Mouse (Mus musculus) limb, embryonic 10.5 days (tissue): ENCODE measurements at regions not wholly inside any gene's neighbourhood (a gene's known extent, or its start where the extent isn't known, plus 50 kb on each side); places are given as distances from the start of the nearest gene placed in this dataset.
A peak's percentile ranks its signal among the peaks of the same experiment; 100 is the strongest.

Experiments
- DNase-seq: peaks from one replicate; pipeline ENCODE4 v3.0.0-alpha.2; 2017; ENCODE audit warnings: low spot score
- H3K27ac ChIP-seq: fragments of 300-500 bp; sonication (generic); 2 replicates; pipeline ENCODE4 v1.5.1; 2016; ENCODE audit warnings: mild to moderate bottlenecking
- H3K27me3 ChIP-seq: fragments of 300-500 bp; sonication (generic); 2 replicates; pipeline ENCODE4 v1.6.1; 2016; ENCODE audit warnings: low read depth, mild to moderate bottlenecking; ENCODE audit not compliant: poor library complexity, severe bottlenecking
- H3K36me3 ChIP-seq: fragments of 300-500 bp; sonication (generic); 2 replicates; pipeline ENCODE4 v1.6.1; 2016; ENCODE audit warnings: mild to moderate bottlenecking, moderate library complexity
- H3K4me1 ChIP-seq: fragments of 300-500 bp; sonication (generic); 2 replicates; pipeline ENCODE4 v1.6.1; 2016
- H3K4me3 ChIP-seq: fragments of 300-500 bp; sonication (generic); 2 replicates; pipeline ENCODE4 v1.5.1; 2016; ENCODE audit warnings: mild to moderate bottlenecking, moderate library complexity
- H3K9me3 ChIP-seq: fragments of 300-500 bp; sonication (generic); replicated peaks from 2 replicates; pipeline ENCODE4 v1.6.1; 2016; ENCODE audit warnings: mild to moderate bottlenecking
- WGBS: fragments of 180-500 bp; shearing (Covaris S2); methylation state at CpG from one replicate; pipeline ENCODE4 v1.1.7; 2016; 5-methylcytosine and 5-hydroxymethylcytosine counted together

DNA sequence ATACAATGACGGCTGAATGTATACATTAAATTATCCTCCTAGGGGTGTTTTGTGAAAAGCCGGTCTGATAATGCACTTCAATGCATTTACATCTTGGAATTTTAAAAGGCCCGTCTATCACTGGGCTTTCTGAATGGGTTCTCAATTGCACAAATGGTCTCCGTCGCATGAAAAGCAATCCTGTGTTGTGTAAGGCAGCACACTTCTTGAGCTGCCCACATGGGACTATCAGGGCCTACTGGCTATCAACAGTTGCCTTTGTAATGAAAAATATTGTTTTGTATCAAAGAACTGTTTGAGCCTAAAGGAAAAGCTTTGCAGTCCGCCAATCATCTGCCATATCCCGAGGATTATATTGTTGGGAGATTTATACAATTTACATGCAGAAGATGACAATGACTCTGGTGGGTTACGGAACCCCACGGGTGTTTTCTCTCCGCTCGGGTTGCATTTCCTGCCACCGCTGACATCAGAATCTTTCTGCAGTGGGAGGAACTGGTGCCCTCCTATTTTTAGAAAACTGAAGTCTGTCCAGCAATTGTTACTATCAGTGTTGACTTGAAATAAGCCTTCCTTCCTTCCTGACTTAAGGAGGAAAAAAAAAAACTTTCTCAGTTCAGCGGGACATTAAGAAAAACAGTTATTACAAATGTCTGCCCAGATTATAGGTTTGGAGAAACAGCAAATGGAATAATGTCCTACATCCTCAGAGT, 118.7 kb downstream of the Tmem26 start:
- H3K9me3 ChIP-seq, result no peaks in the 10 kb centered on the region
- H3K4me1 ChIP-seq, result no peaks in the 10 kb centered on the region
- no peaks in the 10 kb centered on the region for H3K36me3 ChIP-seq
- H3K4me3 ChIP-seq, result no peak overlapping the region
- H3K27ac ChIP-seq, result no peak overlapping the region
- WGBS, result 87% methylated on average over 13 of the region's 13 CpGs
- no peaks in the 10 kb centered on the region for H3K27me3 ChIP-seq
- no peak for DNase-seq

DNA sequence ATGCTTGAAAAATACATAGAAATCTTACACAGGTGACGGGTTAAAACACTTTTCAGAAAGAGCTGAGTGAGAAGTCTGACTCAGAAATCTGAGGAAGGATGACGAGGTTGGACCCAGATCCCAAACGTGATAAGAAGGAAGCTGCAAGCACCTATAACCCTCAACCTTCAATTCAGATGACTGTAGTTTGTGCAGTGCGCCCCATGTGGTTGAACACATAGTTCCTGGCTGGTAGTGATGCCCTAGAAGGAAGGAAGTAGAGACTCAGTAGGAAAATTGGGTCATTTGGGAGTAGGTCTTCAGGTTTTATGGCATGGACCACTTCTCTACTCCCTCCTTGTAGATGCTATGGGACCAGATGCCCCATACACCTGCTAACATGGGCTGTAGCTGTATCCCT, 120.6 kb downstream of the Tmem26 start:
- 77% methylated on average over 4 of the region's 4 CpGs for WGBS
- DNase-seq, result no peak

GRCm38 (mm10) chr10:68844596-68844995, 121.2 kb downstream of the Tmem26 start:
- Histone ChIP-seq H3K9me3 (no peaks in the 10 kb centered on the region), H3K27me3 (no peaks in the 10 kb centered on the region), H3K4me1 (no peaks in the 10 kb centered on the region), H3K27ac (no peak overlapping the region), H3K4me3 (no peak overlapping the region), H3K36me3 (no peaks in the 10 kb centered on the region)
- DNase-seq, result no peak
- 93% methylated on average over 8 of the region's 8 CpGs for WGBS

More for the DNA sequence above, 120.6 kb downstream of the Tmem26 start:
- no peak overlapping the region for H3K4me3 ChIP-seq
- no peaks in the 10 kb centered on the region for H3K9me3 ChIP-seq
- H3K36me3 ChIP-seq, result no peaks in the 10 kb centered on the region
- no peaks in the 10 kb centered on the region for H3K27me3 ChIP-seq
- H3K4me1 ChIP-seq, result no peaks in the 10 kb centered on the region
- H3K27ac ChIP-seq, result no peak overlapping the region

- Histone ChIP-seq H3K27ac (no peak overlapping the region), H3K4me3 (no peak overlapping the region), H3K36me3 (no peaks in the 10 kb centered on the region), H3K27me3 (no peaks in the 10 kb centered on the region), H3K9me3 (no peaks in the 10 kb centered on the region), H3K4me1 (peaks cover 7% of the 10 kb centered on the region)
- 90% methylated on average over 3 of the region's 3 CpGs for WGBS
- no peak for DNase-seq
Measured at GRCm38 (mm10) chr10:68851153-68851552, 127.7 kb downstream of the Tmem26 start.

DNA sequence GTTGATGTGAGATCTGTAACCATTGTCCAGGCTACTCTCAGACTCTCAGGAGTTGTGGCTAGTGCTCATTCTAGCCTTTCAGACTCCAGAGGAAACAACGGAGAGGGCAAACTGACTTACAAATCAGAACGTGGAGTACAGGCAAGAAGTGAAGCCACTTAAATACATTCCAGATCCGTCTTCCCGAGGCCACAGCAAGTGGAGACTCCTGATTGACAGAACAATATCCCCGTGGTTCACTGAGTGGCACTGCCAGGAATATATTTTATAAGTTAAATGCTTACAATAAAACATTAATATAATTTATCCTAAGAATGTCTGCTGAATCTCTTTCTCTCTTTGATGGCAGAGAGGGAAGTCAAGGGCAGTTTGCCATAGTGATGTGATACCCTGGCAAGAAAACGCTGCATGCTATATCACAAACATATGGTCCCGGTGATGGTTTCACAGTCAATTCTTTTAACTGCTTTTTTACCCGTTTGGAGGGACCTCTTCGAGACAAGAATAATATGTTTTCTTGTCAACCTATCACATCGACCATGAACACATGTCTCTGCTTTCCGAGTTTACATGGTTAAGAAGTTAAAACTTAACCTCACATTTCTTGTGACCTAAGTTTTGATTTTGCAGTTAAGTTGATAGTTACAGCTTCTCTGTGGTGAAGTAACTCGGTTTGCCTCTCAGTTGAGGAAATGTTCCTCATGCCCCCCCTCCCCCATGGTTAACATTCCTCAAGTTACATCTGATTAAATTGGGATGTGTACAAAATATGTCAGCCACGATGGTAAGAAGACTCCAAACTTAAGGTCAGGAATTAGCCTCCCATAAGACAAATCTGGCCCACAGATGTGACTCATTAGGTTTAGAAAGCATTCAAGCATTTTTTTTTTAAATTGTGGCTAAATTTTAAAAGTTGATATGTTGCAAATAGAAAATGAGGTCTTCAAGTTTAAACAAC, 132.8 kb downstream of the Tmem26 start:
- H3K4me1 ChIP-seq, result peaks cover 17% of the 10 kb centered on the region
- H3K27me3 ChIP-seq, result no peaks in the 10 kb centered on the region
- 59% methylated on average over 13 of the region's 13 CpGs for WGBS
- no peaks in the 10 kb centered on the region for H3K36me3 ChIP-seq
- H3K4me3 ChIP-seq, result no peak overlapping the region
- no peaks in the 10 kb centered on the region for H3K9me3 ChIP-seq
- peak overlapping the region; percentile 53; the same call in 1 of the 2 replicates for H3K27ac ChIP-seq
- no peak for DNase-seq

DNA sequence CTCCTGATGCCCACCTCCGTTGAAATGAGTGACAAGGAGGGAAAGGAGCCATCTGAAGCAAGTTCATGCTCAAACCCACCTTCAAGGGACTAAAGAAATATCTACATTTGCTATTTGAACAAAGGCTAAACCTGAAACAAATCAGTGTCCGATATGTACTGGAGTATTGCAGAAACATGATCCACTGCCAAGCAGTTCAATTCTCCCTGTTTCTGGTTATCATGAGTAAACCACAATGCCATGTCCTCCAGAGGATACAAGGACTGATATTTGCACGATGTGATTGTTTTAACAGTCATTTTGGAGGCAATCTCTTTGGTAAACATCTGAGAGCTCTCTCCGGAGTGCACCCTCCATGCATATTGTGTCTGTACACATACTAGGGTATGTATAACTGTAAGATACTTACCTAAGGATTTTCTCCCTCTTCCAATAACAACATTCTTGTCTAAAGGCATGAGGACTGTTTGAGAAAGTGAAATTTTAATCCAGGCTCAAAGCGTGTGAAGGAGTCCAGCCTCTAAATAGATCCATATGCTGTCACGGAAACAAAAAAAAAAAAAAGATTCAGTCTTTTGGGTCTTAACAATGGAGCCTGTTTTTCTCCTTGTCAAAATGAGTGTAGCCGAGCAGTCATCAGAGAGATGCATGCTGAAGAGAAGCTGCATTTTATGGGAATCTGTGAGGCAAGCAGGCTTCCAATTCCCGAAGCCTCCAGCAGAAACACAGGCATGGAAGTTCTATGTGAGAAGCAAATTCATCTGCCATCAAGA, 141.3 kb downstream of the Tmem26 start:
- H3K4me3 ChIP-seq, result no peak overlapping the region
- peaks cover 11% of the 10 kb centered on the region for H3K4me1 ChIP-seq
- WGBS, result 72% methylated on average over 8 of the region's 8 CpGs
- no peak for DNase-seq
- no peaks in the 10 kb centered on the region for H3K36me3 ChIP-seq
- no peaks in the 10 kb centered on the region for H3K9me3 ChIP-seq
- H3K27ac ChIP-seq, result peak overlapping the region; percentile 58; the same call in 1 of the 2 replicates
- no peaks in the 10 kb centered on the region for H3K27me3 ChIP-seq

GRCm38 (mm10) chr10:68865776-68866175, 142.3 kb downstream of the Tmem26 start:
- peaks cover 11% of the 10 kb centered on the region for H3K4me1 ChIP-seq
- no peaks in the 10 kb centered on the region for H3K9me3 ChIP-seq
- DNase-seq, result no peak
- no peak overlapping the region for H3K27ac ChIP-seq
- no peak overlapping the region for H3K4me3 ChIP-seq
- no peaks in the 10 kb centered on the region for H3K36me3 ChIP-seq
- 82% methylated on average over 5 of the region's 5 CpGs for WGBS
- H3K27me3 ChIP-seq, result no peaks in the 10 kb centered on the region

DNA sequence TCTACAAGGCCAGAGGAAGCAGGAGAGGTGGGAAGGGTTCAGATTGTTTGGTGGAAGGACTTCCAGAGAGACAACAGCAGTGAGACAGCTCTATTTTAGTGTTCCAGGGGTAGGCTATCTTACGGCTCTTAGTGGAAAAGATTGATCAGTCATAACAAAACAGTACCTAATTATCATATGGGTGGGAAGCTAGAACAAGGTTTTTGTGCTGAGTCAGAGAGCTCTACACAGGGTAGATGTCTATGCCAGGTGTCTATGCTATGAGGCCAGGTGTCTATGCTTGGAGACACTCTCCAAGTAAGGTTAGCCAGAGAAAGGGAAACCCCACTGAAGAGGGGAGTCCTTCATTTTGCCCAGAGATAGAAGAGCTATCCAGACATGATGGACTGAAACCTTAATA, 143.9 kb downstream of the Tmem26 start:
- Histone ChIP-seq H3K36me3 (no peaks in the 10 kb centered on the region), H3K4me1 (peaks cover 11% of the 10 kb centered on the region), H3K27ac (no peak overlapping the region), H3K27me3 (no peaks in the 10 kb centered on the region), H3K4me3 (no peak overlapping the region), H3K9me3 (no peaks in the 10 kb centered on the region)
- no peak for DNase-seq
- WGBS, result 93% methylated on average over 1 of the region's 1 CpGs

- DNase-seq, result no peak
- Histone ChIP-seq H3K4me3 (no peak overlapping the region), H3K36me3 (no peaks in the 10 kb centered on the region), H3K9me3 (no peaks in the 10 kb centered on the region), H3K27me3 (no peaks in the 10 kb centered on the region), H3K27ac (no peak overlapping the region), H3K4me1 (no peaks in the 10 kb centered on the region)
- WGBS, result 90% methylated on average over 4 of the region's 4 CpGs
Measured at GRCm38 (mm10) chr10:68872102-68872501, 148.7 kb downstream of the Tmem26 start.

DNA sequence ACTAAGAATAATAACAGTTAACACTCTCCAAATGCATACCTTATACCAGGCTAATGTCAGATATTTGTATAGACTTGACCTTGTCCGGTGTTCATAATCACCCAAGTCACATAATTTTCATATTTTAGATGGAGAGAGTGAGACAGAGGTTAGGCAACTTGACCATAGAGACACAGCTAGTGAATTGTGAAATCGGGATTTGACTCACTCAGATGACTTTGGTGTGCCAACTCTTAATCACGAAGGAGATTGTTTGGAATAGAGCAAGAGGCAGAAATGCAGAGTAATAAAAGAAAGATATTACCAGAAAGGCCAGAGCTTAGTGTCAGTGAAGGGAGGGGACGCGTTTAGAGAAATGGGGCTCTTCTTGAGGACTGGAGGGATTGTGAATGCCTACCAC, 152.2 kb downstream of the Tmem26 start:
- H3K27me3 ChIP-seq, result no peaks in the 10 kb centered on the region
- WGBS, result 94% methylated on average over 5 of the region's 5 CpGs
- DNase-seq, result no peak
- H3K36me3 ChIP-seq, result no peaks in the 10 kb centered on the region
- no peaks in the 10 kb centered on the region for H3K9me3 ChIP-seq
- no peak overlapping the region for H3K27ac ChIP-seq
- H3K4me1 ChIP-seq, result no peaks in the 10 kb centered on the region
- H3K4me3 ChIP-seq, result no peak overlapping the region

DNA sequence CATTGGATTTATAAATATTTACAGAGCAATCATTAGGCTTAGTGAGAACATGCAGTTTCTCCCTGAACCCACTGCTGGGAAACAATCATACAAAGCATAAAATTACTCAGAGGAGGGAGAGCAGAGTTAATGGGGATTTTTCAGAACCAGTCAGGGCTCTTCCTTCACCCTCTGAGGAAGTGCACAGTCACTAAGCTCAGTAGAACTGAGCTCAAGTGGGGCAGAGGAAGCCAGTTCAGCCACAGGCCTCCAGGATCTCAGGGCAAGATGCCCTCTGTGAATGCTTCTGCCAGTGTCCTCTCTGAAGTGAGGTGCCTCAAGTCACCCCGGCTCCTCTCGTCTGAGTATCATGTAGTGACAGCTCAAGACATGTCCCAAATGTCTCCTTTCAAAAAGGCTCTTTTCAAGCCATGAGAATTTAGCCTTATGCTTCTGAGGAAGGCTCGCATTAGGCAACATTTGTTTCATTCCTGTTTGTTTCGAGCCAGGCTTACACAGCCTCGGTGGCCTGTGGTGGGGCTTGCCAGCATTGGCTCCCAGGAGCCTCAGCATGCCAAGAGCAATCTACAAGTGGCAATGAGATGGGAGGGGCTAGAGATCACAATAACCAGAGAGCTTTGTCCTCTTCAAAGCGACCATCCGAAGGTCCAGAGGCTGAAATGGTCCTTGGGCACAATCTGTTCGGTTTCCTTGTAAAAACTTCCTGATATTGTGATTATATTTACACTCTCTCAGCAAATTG, 169.8 kb downstream of the Tmem26 start:
- 79% methylated on average over 8 of the region's 8 CpGs for WGBS
- no peak for DNase-seq
- no peaks in the 10 kb centered on the region for H3K27me3 ChIP-seq
- H3K9me3 ChIP-seq, result no peaks in the 10 kb centered on the region
- H3K36me3 ChIP-seq, result no peaks in the 10 kb centered on the region
- no peaks in the 10 kb centered on the region for H3K4me1 ChIP-seq
- no peak overlapping the region for H3K4me3 ChIP-seq
- H3K27ac ChIP-seq, result no peak overlapping the region

DNA sequence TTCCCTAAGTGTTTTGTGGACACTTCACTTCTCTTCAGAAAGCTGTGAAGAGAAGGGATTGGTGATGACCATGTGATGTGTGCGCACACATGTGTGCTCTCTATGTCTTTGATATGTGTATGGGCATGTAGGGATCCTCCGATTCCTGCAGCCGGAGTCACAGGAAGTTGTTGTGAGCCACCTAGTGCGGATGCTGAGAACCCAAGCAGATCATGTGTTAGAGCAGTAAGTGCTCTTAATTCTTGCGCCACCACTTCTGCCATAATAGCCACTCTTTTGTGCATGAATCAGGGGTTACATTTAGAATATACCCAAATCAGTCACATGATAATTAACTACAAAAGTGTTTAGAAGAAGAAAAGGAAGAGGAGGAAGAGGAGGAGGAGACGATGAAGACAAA, 170.7 kb downstream of the Tmem26 start:
- no peaks in the 10 kb centered on the region for H3K4me1 ChIP-seq
- H3K36me3 ChIP-seq, result no peaks in the 10 kb centered on the region
- H3K27me3 ChIP-seq, result no peaks in the 10 kb centered on the region
- no peak overlapping the region for H3K4me3 ChIP-seq
- WGBS, result 93% methylated on average over 6 of the region's 6 CpGs
- DNase-seq, result no peak
- no peak overlapping the region for H3K27ac ChIP-seq
- H3K9me3 ChIP-seq, result no peaks in the 10 kb centered on the region
